Mouse (Mus musculus): ENCODE results near the gene Rnf216. TPM values are rescaled to one million over a fixed set of nuclear protein-coding genes. Genes with fewer than 3 reads are reported as not detected.

Gene Rnf216
- polyA plus RNA-seq, 1 experiment from 2014 or later = 26.9 TPM

GRCm38 (mm10) chr5:143060774-143061385 is 51.9 kb downstream of the Rnf216 start:
- Histone ChIP-seq H3K9ac (ENCODE audit: low read length) (no peak overlapping the region), H3K4me1 (ENCODE audit: control insufficient read depth, insufficient read depth, low read length) (no peaks in the 10 kb centered on the region), H3K4me2 (ENCODE audit: low read length) (no peak overlapping the region), H3K36me3 (ENCODE audit: control insufficient read depth, insufficient read depth, low read length) (peaks cover 52% of the 10 kb centered on the region), H3K27me3 (replicated peaks; ENCODE audit: control insufficient read depth, insufficient read depth, low read length) (no peaks in the 10 kb centered on the region), H3K9me3 (replicated peaks; ENCODE audit: control insufficient read depth, low read length) (no peaks in the 10 kb centered on the region), H3K27ac (ENCODE audit: low read depth, low read length) (peak overlapping the region; percentile 44), H3K4me3 (ENCODE audit: low read depth, low read length) (no peak overlapping the region)
- 38% methylated on average over 2 of the region's 2 CpGs for WGBS
- DNase-seq (ENCODE audit: low spot score) (no peak), ATAC-seq (0 out of 2 replicates have a peak, but pooled peaks have one; percentile 44)

GRCm38 (mm10) chr5:143059958-143060357 is 52.8 kb downstream of the Rnf216 start:
- Histone ChIP-seq H3K36me3 (ENCODE audit: control insufficient read depth, insufficient read depth, low read length) (peaks cover 48% of the 10 kb centered on the region), H3K9me3 (replicated peaks; ENCODE audit: control insufficient read depth, low read length) (no peaks in the 10 kb centered on the region), H3K4me1 (ENCODE audit: control insufficient read depth, insufficient read depth, low read length) (no peaks in the 10 kb centered on the region), H3K9ac (ENCODE audit: low read length) (no peak overlapping the region), H3K4me2 (ENCODE audit: low read length) (no peak overlapping the region), H3K27ac (ENCODE audit: low read depth, low read length) (no peak overlapping the region), H3K4me3 (ENCODE audit: low read depth, low read length) (no peak overlapping the region), H3K27me3 (replicated peaks; ENCODE audit: control insufficient read depth, insufficient read depth, low read length) (no peaks in the 10 kb centered on the region)
- DNase-seq (ENCODE audit: low spot score) = no peak
- 94% methylated on average over 1 of the region's 1 CpGs for WGBS
- ATAC-seq = no peak

DNA sequence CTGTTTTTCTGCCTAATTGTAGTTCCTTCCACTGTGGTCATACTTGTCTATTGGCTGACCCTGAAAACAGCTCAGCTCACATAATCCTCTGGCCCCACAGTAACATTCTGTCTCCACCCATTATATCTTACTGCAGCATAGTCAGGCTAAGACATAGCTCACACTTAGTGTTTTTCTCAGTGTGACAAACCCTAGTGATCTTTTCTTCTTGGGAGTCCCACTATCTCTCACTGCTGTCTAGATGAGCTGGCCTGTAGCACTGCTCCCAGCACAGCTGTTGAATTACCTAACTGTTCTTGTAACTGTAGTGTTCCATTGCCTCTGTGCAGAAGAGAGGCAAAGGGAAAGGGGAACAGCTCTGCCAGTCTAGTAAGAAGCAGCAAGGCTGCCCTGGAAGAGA is 53.6 kb downstream of the Rnf216 start:
- ATAC-seq = no peak
- DNase-seq (ENCODE audit: low spot score) = no peak
- Histone ChIP-seq H3K4me2 (ENCODE audit: low read length) (no peak overlapping the region), H3K4me3 (ENCODE audit: low read depth, low read length) (no peak overlapping the region), H3K36me3 (ENCODE audit: control insufficient read depth, insufficient read depth, low read length) (peaks cover 42% of the 10 kb centered on the region), H3K27me3 (replicated peaks; ENCODE audit: control insufficient read depth, insufficient read depth, low read length) (no peaks in the 10 kb centered on the region), H3K9ac (ENCODE audit: low read length) (no peak overlapping the region), H3K4me1 (ENCODE audit: control insufficient read depth, insufficient read depth, low read length) (no peaks in the 10 kb centered on the region), H3K27ac (ENCODE audit: low read depth, low read length) (no peak overlapping the region), H3K9me3 (replicated peaks; ENCODE audit: control insufficient read depth, low read length) (no peaks in the 10 kb centered on the region)

- no peak for DNase-seq (ENCODE audit: low spot score)
- Histone ChIP-seq H3K9me3 (replicated peaks; ENCODE audit: control insufficient read depth, low read length) (no peaks in the 10 kb centered on the region), H3K27ac (ENCODE audit: low read depth, low read length) (no peak overlapping the region), H3K4me2 (ENCODE audit: low read length) (no peak overlapping the region), H3K4me1 (ENCODE audit: control insufficient read depth, insufficient read depth, low read length) (no peaks in the 10 kb centered on the region), H3K9ac (ENCODE audit: low read length) (no peak overlapping the region), H3K36me3 (ENCODE audit: control insufficient read depth, insufficient read depth, low read length) (peaks cover 37% of the 10 kb centered on the region), H3K4me3 (ENCODE audit: low read depth, low read length) (no peak overlapping the region), H3K27me3 (replicated peaks; ENCODE audit: control insufficient read depth, insufficient read depth, low read length) (no peaks in the 10 kb centered on the region)
- no peak for ATAC-seq
Observed at GRCm38 (mm10) chr5:143058675-143059074, 54.1 kb downstream of the Rnf216 start.

- Histone ChIP-seq H3K27me3 (replicated peaks; ENCODE audit: control insufficient read depth, insufficient read depth, low read length) (no peaks in the 10 kb centered on the region), H3K9me3 (replicated peaks; ENCODE audit: control insufficient read depth, low read length) (no peaks in the 10 kb centered on the region), H3K9ac (ENCODE audit: low read length) (no peak overlapping the region), H3K27ac (ENCODE audit: low read depth, low read length) (no peak overlapping the region), H3K36me3 (ENCODE audit: control insufficient read depth, insufficient read depth, low read length) (peaks cover 33% of the 10 kb centered on the region), H3K4me2 (ENCODE audit: low read length) (no peak overlapping the region), H3K4me1 (ENCODE audit: control insufficient read depth, insufficient read depth, low read length) (no peaks in the 10 kb centered on the region), H3K4me3 (ENCODE audit: low read depth, low read length) (no peak overlapping the region)
- no peak for DNase-seq (ENCODE audit: low spot score)
- WGBS = 69% methylated on average over 2 of the region's 2 CpGs
- ATAC-seq = no peak
Observed at GRCm38 (mm10) chr5:143058208-143058607, 54.6 kb downstream of the Rnf216 start.

- Histone ChIP-seq H3K36me3 (ENCODE audit: control insufficient read depth, insufficient read depth, low read length) (peaks cover 28% of the 10 kb centered on the region), H3K9ac (ENCODE audit: low read length) (no peak overlapping the region), H3K27ac (ENCODE audit: low read depth, low read length) (no peak overlapping the region), H3K9me3 (replicated peaks; ENCODE audit: control insufficient read depth, low read length) (no peaks in the 10 kb centered on the region), H3K4me3 (ENCODE audit: low read depth, low read length) (no peak overlapping the region), H3K27me3 (replicated peaks; ENCODE audit: control insufficient read depth, insufficient read depth, low read length) (no peaks in the 10 kb centered on the region), H3K4me2 (ENCODE audit: low read length) (no peak overlapping the region), H3K4me1 (ENCODE audit: control insufficient read depth, insufficient read depth, low read length) (no peaks in the 10 kb centered on the region)
- no peak for ATAC-seq
- 90% methylated on average over 1 of the region's 1 CpGs for WGBS
- DNase-seq (ENCODE audit: low spot score) = no peak
Observed at GRCm38 (mm10) chr5:143057753-143058152, 55.0 kb downstream of the Rnf216 start.

- Histone ChIP-seq H3K9ac (ENCODE audit: low read length) (no peak overlapping the region), H3K4me3 (ENCODE audit: low read depth, low read length) (no peak overlapping the region), H3K27me3 (replicated peaks; ENCODE audit: control insufficient read depth, insufficient read depth, low read length) (no peaks in the 10 kb centered on the region), H3K36me3 (ENCODE audit: control insufficient read depth, insufficient read depth, low read length) (peaks cover 15% of the 10 kb centered on the region), H3K4me2 (ENCODE audit: low read length) (no peak overlapping the region), H3K4me1 (ENCODE audit: control insufficient read depth, insufficient read depth, low read length) (no peaks in the 10 kb centered on the region), H3K9me3 (replicated peaks; ENCODE audit: control insufficient read depth, low read length) (no peaks in the 10 kb centered on the region), H3K27ac (ENCODE audit: low read depth, low read length) (no peak overlapping the region)
- ATAC-seq = no peak
- DNase-seq (ENCODE audit: low spot score) = no peak
- 86% methylated on average over 4 of the region's 4 CpGs for WGBS
Observed at GRCm38 (mm10) chr5:143056191-143056880, 56.5 kb downstream of the Rnf216 start.

DNA sequence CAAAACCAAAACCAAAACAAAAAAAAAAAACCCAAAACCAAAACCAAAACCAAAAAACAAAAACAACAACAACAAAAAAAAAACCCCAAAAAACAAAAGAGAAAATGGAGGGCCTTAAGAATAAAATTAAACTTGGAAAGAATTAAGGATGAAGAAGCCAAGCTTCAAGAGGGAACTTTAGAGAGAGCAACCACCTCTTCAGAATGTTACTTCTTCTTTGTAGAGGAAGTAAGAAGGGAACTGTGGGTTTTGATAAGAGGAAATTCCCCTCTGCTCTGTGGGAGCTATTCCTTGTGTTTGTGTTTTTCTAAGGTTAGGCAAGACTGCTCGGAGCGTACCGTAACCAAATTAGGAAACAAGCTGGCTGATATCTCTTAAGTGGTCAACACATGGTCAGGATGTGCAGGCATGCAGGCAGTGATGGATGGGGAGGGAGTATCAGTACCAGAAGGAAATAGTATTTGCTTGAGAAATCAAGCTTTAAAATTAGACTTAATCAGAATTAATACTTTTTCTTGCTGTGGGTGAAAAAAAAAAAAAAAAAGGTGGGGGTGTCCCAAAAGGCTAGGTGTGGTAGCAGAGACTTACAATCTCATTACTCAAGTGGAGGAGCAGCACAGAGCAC is 57.2 kb downstream of the Rnf216 start:
- Histone ChIP-seq H3K36me3 (ENCODE audit: control insufficient read depth, insufficient read depth, low read length) (peaks cover 12% of the 10 kb centered on the region; the same call in 1 of the 2 replicates), H3K9me3 (replicated peaks; ENCODE audit: control insufficient read depth, low read length) (no peaks in the 10 kb centered on the region), H3K4me1 (ENCODE audit: control insufficient read depth, insufficient read depth, low read length) (no peaks in the 10 kb centered on the region), H3K9ac (ENCODE audit: low read length) (no peak overlapping the region), H3K4me3 (ENCODE audit: low read depth, low read length) (no peak overlapping the region), H3K4me2 (ENCODE audit: low read length) (no peak overlapping the region), H3K27me3 (replicated peaks; ENCODE audit: control insufficient read depth, insufficient read depth, low read length) (no peaks in the 10 kb centered on the region), H3K27ac (ENCODE audit: low read depth, low read length) (no peak overlapping the region)
- no peak for ATAC-seq
- WGBS = 93% methylated on average over 3 of the region's 3 CpGs
- DNase-seq (ENCODE audit: low spot score) = no peak

GRCm38 (mm10) chr5:143054703-143055102 is 58.1 kb downstream of the Rnf216 start:
- ATAC-seq = no peak

More at GRCm38 (mm10) chr5:143054703-143055102, 58.1 kb downstream of the Rnf216 start:
- H3K9me3 ChIP-seq (replicated peaks; ENCODE audit: control insufficient read depth, low read length) = no peaks in the 10 kb centered on the region
- WGBS = 91% methylated on average over 2 of the region's 2 CpGs
- DNase-seq (ENCODE audit: low spot score) = no peak
- H3K9ac ChIP-seq (ENCODE audit: low read length) = no peak overlapping the region
- no peak overlapping the region for H3K4me3 ChIP-seq (ENCODE audit: low read depth, low read length)
- H3K27ac ChIP-seq (ENCODE audit: low read depth, low read length) = no peak overlapping the region
- no peaks in the 10 kb centered on the region for H3K27me3 ChIP-seq (replicated peaks; ENCODE audit: control insufficient read depth, insufficient read depth, low read length)
- peaks cover 4% of the 10 kb centered on the region; the same call in 1 of the 2 replicates for H3K4me1 ChIP-seq (ENCODE audit: control insufficient read depth, insufficient read depth, low read length)
- peaks cover 5% of the 10 kb centered on the region; the same call in 1 of the 2 replicates for H3K36me3 ChIP-seq (ENCODE audit: control insufficient read depth, insufficient read depth, low read length)
- no peak overlapping the region for H3K4me2 ChIP-seq (ENCODE audit: low read length)

Data from forebrain, embryonic 14.5 days (tissue).